Mouse (Mus musculus) embryo, embryonic 10.5 days (tissue): ENCODE data around the gene Tcf7.
"Not testable (repeated sequence)": the region's sequence is repeated elsewhere in the genome, so short reads cannot be mapped to it uniquely, and the experiment has no call there.

Experiments
- DNase-seq: peaks from one replicate; pipeline ENCODE4 v3.0.0-alpha.2; 2015; ENCODE audit warnings: low spot score

Tcf7 gene

DNA sequence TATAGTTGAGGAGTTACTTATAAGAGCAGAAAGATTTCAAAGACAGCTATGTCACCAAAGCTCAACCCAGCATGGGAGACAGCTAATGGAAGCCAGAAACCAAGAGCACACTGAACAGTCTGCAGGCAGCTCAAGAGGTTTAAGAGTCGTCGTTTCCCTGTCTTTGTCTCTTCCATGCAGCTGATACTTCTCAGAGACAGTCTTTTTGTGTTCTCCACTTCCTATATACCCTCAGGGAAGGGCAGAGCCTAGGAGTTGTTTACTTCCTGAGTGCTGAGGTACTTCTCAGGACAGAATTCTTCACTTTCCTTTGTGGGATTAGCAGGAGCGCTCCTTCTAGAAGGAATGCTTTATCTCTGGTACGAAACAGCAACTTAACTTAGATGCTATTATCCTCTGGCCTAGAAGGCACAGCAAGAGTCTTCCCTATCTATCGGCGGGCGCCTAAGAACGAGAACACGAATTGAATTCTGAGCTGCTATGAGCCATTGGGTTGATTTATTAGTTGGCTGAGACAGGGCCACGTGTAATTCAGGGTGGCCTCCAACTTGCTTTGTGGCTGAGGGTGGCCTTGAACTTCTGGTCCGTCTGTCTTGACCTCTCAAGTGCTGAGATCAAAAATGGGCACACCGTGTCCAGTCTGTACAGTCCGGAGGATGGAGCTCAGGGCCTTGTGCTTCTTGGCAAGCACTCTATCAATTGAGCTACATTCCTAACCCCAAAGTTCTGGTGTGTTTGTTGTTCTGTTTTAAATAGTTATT lies 55.2 kb downstream of the Tcf7 start:
- DNase-seq, result no peak

DNA sequence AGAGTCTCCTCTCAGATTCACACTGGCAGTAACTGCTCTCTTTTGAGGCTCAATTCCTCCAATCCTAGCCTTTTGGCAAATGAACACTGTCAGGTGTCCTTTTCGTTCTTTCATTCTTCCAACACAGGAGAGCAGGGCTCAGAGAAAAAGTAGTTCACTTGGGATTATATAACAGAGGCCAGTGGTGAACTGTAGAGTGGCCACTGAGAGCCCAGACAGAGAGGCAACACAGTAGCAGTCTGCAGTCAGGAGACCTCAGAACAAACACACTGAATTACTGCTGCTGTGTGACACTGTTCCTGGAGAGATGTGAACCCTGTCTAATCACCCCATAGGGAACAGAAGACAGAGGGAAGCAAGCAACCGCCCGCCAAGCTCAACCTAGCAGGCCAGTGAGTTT lies 55.8 kb downstream of the Tcf7 start:
- no peak for DNase-seq

GRCm38 (mm10) chr11:52225986-52226599 lies 56.7 kb downstream of the Tcf7 start:
- DNase-seq, result no peak

DNA sequence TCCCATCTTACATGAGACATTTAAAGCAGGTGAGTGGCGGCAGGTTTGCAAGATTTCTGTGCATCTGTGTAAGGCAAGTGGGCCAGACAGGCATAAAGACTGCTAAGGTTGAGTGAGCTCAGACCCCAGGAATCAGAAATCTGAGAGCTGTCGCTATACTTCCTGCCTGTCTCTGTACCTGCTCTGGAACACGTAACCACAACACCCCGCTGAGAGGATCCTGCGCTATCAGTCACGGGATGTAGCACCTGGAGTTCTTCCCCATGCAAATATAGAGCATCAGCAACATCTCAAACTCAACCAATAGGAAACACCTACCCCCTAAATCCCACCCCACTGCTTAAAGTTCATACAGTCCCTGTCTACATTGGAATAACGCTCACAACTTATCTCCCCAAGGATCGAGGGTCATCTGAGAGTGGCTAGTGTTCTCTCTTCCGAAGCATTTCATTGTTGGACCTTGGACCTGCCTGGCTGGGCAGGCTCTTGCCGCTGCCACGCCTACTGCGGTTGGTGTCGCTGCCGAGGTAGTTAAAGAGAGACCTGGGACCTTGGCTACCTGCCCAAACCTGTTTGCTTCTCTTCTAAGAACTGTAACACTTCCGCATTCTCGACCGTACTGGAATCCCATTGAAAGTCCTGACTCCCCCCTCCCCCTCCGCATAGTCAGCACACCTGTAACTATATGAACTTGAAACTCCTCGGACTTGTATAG lies 58.7 kb downstream of the Tcf7 start:
- DNase-seq, result peak; percentile 24

DNA sequence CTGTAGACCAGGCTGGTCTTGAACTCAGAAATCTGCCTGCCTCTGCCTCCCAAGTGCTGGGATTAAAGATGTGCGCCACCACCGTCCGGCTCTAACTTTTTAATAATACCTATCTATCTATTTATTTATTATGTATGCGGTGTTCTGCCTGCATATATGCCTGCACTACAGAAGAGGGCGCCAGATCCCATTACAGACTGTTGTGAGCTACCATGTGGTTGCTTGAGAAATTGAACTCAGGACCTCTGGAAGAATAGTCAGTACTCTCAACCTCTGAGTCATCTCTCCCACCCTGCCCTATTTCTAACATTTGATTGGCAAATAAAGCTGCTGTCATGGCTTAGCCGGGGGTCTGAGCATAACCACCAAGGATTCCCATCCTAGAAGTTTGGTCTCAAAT lies 59.9 kb downstream of the Tcf7 start:
- peak; percentile 23 for DNase-seq

GRCm38 (mm10) chr11:52221921-52222320 lies 60.9 kb downstream of the Tcf7 start:
- not testable (repeated sequence) for DNase-seq

GRCm38 (mm10) chr11:52220282-52220681 lies 62.5 kb downstream of the Tcf7 start:
- DNase-seq, result peak; percentile 85

DNA sequence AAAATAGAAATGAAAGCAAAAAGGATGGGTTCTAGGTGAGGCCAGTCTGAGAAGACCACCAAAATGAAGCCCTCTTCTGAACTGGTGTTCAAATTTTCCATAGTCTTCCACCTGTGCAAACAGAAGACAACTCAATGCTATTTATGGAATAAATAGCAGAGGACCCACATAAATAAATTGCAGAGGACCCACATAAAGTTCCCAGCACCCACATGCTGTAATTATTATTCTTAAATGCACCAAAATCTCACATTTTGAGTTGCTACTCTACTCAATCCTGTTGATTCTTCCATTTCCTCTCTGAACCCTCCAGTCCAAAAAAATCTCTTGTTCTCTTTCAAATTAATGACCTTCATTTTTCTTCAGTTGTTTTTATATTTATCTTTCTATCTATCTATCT lies 68.9 kb downstream of the Tcf7 start, which contains the start of gene Olfr1371:
TSS of gene Olfr1371 (minus strand) at position 101 of the 400 bp plus-strand sequence.
- no peak for DNase-seq
